Mouse (Mus musculus) myocyte (in vitro differentiated cells): ENCODE data around the gene Hspd1.

Experiments
- MAX ChIP-seq: IDR thresholded peaks from one replicate; pipeline ENCODE4 v1.6.1; 2011; ENCODE audit warnings: low read depth, mild to moderate bottlenecking, control low read depth
- POLR2A ChIP-seq: IDR thresholded peaks from one replicate; pipeline ENCODE4 v1.6.1; 2011; ENCODE audit warnings: low read depth, mild to moderate bottlenecking, control low read depth, moderate library complexity; ENCODE audit not compliant: insufficient read length
- REST ChIP-seq: IDR thresholded peaks from one replicate; pipeline ENCODE4 v1.6.1; 2011; ENCODE audit warnings: mild to moderate bottlenecking, control low read depth, moderate library complexity; ENCODE audit not compliant: insufficient read depth, insufficient read length
- USF1 ChIP-seq: IDR thresholded peaks from one replicate; pipeline ENCODE4 v1.6.1; 2011; ENCODE audit warnings: low read depth, mild to moderate bottlenecking, control low read depth, moderate library complexity

GRCm38 (mm10) chr1:55031026-55031779, 56.8 kb downstream of the Hspd1 start:
- no peak for TF ChIP-seq USF1
- no peak for TF ChIP-seq POLR2A
- TF ChIP-seq MAX: no peak
- no peak for TF ChIP-seq REST
